In the genomic region with DNA sequence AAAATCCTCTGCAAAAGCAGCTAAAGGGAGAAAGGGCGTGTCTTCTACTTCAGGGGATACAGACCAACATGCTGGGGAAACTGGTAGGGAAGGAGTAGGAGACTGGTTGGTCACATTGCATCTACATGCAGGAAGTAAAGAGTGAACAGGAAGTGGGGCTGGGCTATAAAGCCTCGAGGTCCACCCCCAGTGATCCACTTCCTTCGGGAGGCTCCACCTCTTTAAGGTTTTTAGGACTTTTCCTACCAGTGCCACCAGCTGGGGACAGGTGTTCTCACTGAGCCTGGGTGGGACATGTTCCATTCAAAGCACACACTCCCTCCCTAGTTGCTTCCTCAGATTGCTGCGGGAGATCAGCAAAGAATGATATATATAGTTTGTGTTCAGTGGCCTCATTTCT, we compare ENCODE assay signal across 16 mouse cellular contexts.
"Had no signal": no experiment of that assay in that cellular context is flagged by ENCODE, and none has a peak within 500 bp of the region (broad histone marks: within the 10 kb centered on the region; RNA-seq: fewer than 3 reads in every experiment).

No protein-coding gene starts in this region.

- H3K4me1 ChIP-seq: kidney, embryonic 15.5 days; liver, embryonic 13.5 days; midbrain, embryonic 12.5 days; midbrain, embryonic 15.5 days; neural tube, embryonic 12.5 days; neural tube, embryonic 15.5 days had no signal

- H3K36me3 ChIP-seq: midbrain, embryonic 15.5 days had no signal

- DNase-seq: kidney, adult 8-10 months; kidney, postnatal 36 days; layer of hippocampus, postnatal 36 days; liver, embryonic 13.5 days; right cerebral cortex, adult 18-20 months; right cerebral cortex, postnatal 14 days; right cerebral cortex, postnatal 4 days; thymus, postnatal 25 days had no signal

- H3K9me3 ChIP-seq: kidney, embryonic 15.5 days; liver, embryonic 13.5 days; midbrain, embryonic 12.5 days; midbrain, embryonic 15.5 days; neural tube, embryonic 12.5 days; neural tube, embryonic 15.5 days had no signal

- H3K4me3 ChIP-seq: kidney, embryonic 15.5 days; left cerebral cortex, adult 2 months; liver, embryonic 13.5 days; midbrain, embryonic 12.5 days; midbrain, embryonic 15.5 days; neural tube, embryonic 12.5 days; neural tube, embryonic 15.5 days had no signal

- H3K27ac ChIP-seq: kidney, embryonic 15.5 days; left cerebral cortex, adult 2 months; liver, embryonic 13.5 days; macrophage; midbrain, embryonic 12.5 days; midbrain, embryonic 15.5 days; neural tube, embryonic 12.5 days; neural tube, embryonic 15.5 days; stomach, postnatal 0 days had no signal

- H3K27me3 ChIP-seq: kidney, embryonic 15.5 days; liver, embryonic 13.5 days; midbrain, embryonic 12.5 days; midbrain, embryonic 15.5 days; neural tube, embryonic 12.5 days; neural tube, embryonic 15.5 days had no signal
